Comparison of ENCODE assay signal across 8 mouse cellular contexts in genomic region chr16:22264962-22265848, GRCm38 (mm10). TPM values are rescaled to one million over a fixed set of nuclear protein-coding genes. Genes with fewer than 3 reads are reported as not detected.
DNase-seq lines count a peak whose midpoint lies in the region; ATAC-seq and TF ChIP-seq lines count a peak whose summit lies in the region.

No protein-coding gene starts in this region.

- H3K9ac ChIP-seq in ES-Bruce4 (ENCODE audit: low read depth, poor library complexity, severe bottlenecking) = peak overlapping the region; percentile 90
- H3K9ac ChIP-seq in forebrain, embryonic 14.5 days (ENCODE audit: low read length) = peak overlapping the region; percentile 97
- peak overlapping the region; percentile 94 for H3K9ac ChIP-seq in neural tube, embryonic 15.5 days (replicated peaks)

- no peak for TF ChIP-seq EP300 in ES-Bruce4 (IDR thresholded peaks at IDR 0.05; ENCODE audit: insufficient read depth, low read depth, low read length)

- H3K4me1 ChIP-seq in ES-Bruce4 (ENCODE audit: control insufficient read depth, insufficient read depth, low read length) = no peaks in the 10 kb centered on the region
- H3K4me1 ChIP-seq in forebrain, embryonic 14.5 days (ENCODE audit: control insufficient read depth, insufficient read depth, low read length) = peaks cover 18% of the 10 kb centered on the region
- H3K4me1 ChIP-seq in neural tube, embryonic 15.5 days = peaks cover 31% of the 10 kb centered on the region

- no peaks in the 10 kb centered on the region for H3K27me3 ChIP-seq in ES-Bruce4 (ENCODE audit: control insufficient read depth, insufficient read depth, low read length, poor library complexity, severe bottlenecking)
- no peaks in the 10 kb centered on the region for H3K27me3 ChIP-seq in forebrain, embryonic 14.5 days (replicated peaks; ENCODE audit: control insufficient read depth, insufficient read depth, low read length)
- H3K27me3 ChIP-seq in neural tube, embryonic 15.5 days (replicated peaks) = no peaks in the 10 kb centered on the region

- ATAC-seq in cerebellum, adult (ENCODE audit: insufficient number of reproducible peaks, low FRiP score, low TSS enrichment) = peak; percentile 62
- peak; percentile 74 for ATAC-seq in forebrain, embryonic 14.5 days
- ATAC-seq in neural tube, embryonic 15.5 days (ENCODE audit: low FRiP score) = peak; percentile 79

- DNase-seq in forebrain, embryonic 14.5 days (ENCODE audit: low spot score) = peak; percentile 91
- DNase-seq in heart, postnatal 14 days = peak; percentile 91 to 94
- DNase-seq in layer of hippocampus, adult 18-20 months (ENCODE audit: low spot score in 2 of 2) = peak; percentile 63 to 81
- DNase-seq in lung, adult 18-20 months = peak; percentile 77 to 82
- peak; percentile 95 for DNase-seq in testis, postnatal 10 days (ENCODE audit: low spot score)

- intact Hi-C loops in heart, postnatal 14 days (cut with DNase I) = loop anchor here (2.0 to 10.0 kb wide), 2 partner anchors 102 to 250 kb away; partner anchors contain the start of gene Igf2bp2

- H3K4me3 ChIP-seq in ES-Bruce4 (ENCODE audit: low read depth, low read length) = peak overlapping the region; percentile 81
- peak overlapping the region; percentile 91 for H3K4me3 ChIP-seq in forebrain, embryonic 14.5 days (ENCODE audit: low read depth, low read length)
- peak overlapping the region; percentile 88 for H3K4me3 ChIP-seq in neural tube, embryonic 15.5 days (replicated peaks)

- WGBS in forebrain, embryonic 14.5 days = under 1% methylated on average over 67 of the region's 81 CpGs
- WGBS in neural tube, embryonic 15.5 days = under 1% methylated on average over 80 of the region's 81 CpGs

- H3K9me3 ChIP-seq in ES-Bruce4 (replicated peaks; ENCODE audit: control insufficient read depth, insufficient read depth, low read length, poor library complexity, severe bottlenecking) = no peaks in the 10 kb centered on the region
- no peaks in the 10 kb centered on the region for H3K9me3 ChIP-seq in forebrain, embryonic 14.5 days (replicated peaks; ENCODE audit: control insufficient read depth, low read length)
- H3K9me3 ChIP-seq in neural tube, embryonic 15.5 days (replicated peaks) = no peaks in the 10 kb centered on the region

- H3K27ac ChIP-seq in ES-Bruce4 (ENCODE audit: insufficient read depth, low read length) = peak overlapping the region; percentile 36
- peak overlapping the region; percentile 97 for H3K27ac ChIP-seq in forebrain, embryonic 14.5 days (ENCODE audit: low read depth, low read length)
- H3K27ac ChIP-seq in neural tube, embryonic 15.5 days (replicated peaks) = peak overlapping the region; percentile 99

- no peak for TF ChIP-seq CTCF in ES-Bruce4 (IDR thresholded peaks at IDR 0.05; ENCODE audit: low read depth, low read length)

- H3K4me2 ChIP-seq in forebrain, embryonic 14.5 days (ENCODE audit: low read length) = peak overlapping the region; percentile 76
- H3K4me2 ChIP-seq in neural tube, embryonic 15.5 days = peak overlapping the region; percentile 82

- no peak for TF ChIP-seq POLR2A in ES-Bruce4 (IDR thresholded peaks at IDR 0.05; ENCODE audit: insufficient read depth, low read length)

- peaks cover 11% of the 10 kb centered on the region for H3K36me3 ChIP-seq in ES-Bruce4 (ENCODE audit: control insufficient read depth, insufficient read depth, low read length, poor library complexity, severe bottlenecking)
- 0 out of 2 replicates have a peak, but pooled peaks cover 5% of the 10 kb centered on the region for H3K36me3 ChIP-seq in forebrain, embryonic 14.5 days (ENCODE audit: control insufficient read depth, insufficient read depth, low read length)
- no peaks in the 10 kb centered on the region for H3K36me3 ChIP-seq in neural tube, embryonic 15.5 days

RNA-seq across cellular contexts. Expression of gene Tra2b, which starts 0.6 kb away (rescaled TPM):
- polyA plus RNA-seq in ES-Bruce4 (2011; ENCODE audit: insufficient read depth, insufficient read length, low read depth, missing spikeins) = 380 and 381 TPM in 2 replicates
- 323 and 365 TPM in 2 replicates for polyA plus RNA-seq in forebrain, embryonic 14.5 days (2014; fragmentation: Nextera tagmentation; extraction: Ambion mirVana)
- total RNA-seq in heart, postnatal 14 days (2021) = 10 to 100 TPM; 51.9 to 62.9 TPM
- total RNA-seq in layer of hippocampus, adult 18-20 months (2021) = 10 to 100 TPM; 76.5 to 81.7 TPM
- polyA plus RNA-seq in neural tube, embryonic 15.5 days (2015; fragmentation: Nextera tagmentation; extraction: Ambion mirVana) = 220 and 265 TPM in 2 replicates

Comparison
In these comparisons a context has a peak if more than half of its experiments do, and no peak if none do; other contexts are left out.
1. Peak in every context shown above with its lines: DNase-seq, ATAC-seq, H3K4me3 ChIP-seq and H3K27ac ChIP-seq.
2. H3K27ac ChIP-seq: peak in every context shown above with its lines; median percentile 99 in neural tube, embryonic 15.5 days; 97 in forebrain, embryonic 14.5 days; 36 in ES-Bruce4.